Mouse (Mus musculus) CH12.LX (cell line): ENCODE data around the gene Prkcq. TPM values are rescaled to one million over a fixed set of nuclear protein-coding genes. Genes with fewer than 3 reads are reported as not detected.

ENCODE experiments used
- DNase-seq: peaks from one replicate; pipeline ENCODE4 v3.0.0-alpha.2; 2013; ENCODE audit errors: extremely low read depth
- H3K27ac ChIP-seq: 2 replicates; pipeline ENCODE4 v1.5.1; 2012; ENCODE audit warnings: low read depth, mild to moderate bottlenecking, control low read depth, moderate library complexity; ENCODE audit not compliant: insufficient read depth
- H3K27me3 ChIP-seq: replicated peaks from 2 replicates; pipeline ENCODE3; 2012; ENCODE audit warnings: inconsistent platforms
- H3K36me3 ChIP-seq, 2 experiments: replicated peaks in 1 of 2; 2 replicates each; pipeline versions ENCODE3 to v1.6.1; 2012; ENCODE audit warnings: inconsistent platforms in 1 of 2, low read length in 1 of 2, mild to moderate bottlenecking in 1 of 2, mixed read lengths in 1 of 2, moderate library complexity in 1 of 2; ENCODE audit not compliant: control insufficient read depth in 1 of 2, insufficient read depth in 1 of 2
- H3K4me1 ChIP-seq, 2 experiments: 2 replicates each; pipeline ENCODE4 v1.6.1; 2012; ENCODE audit warnings: inconsistent platforms in 1 of 2, moderate library complexity in 1 of 2; ENCODE audit not compliant: insufficient read depth in 2 of 2, control insufficient read depth in 1 of 2
- H3K4me2 ChIP-seq: 2 replicates; pipeline ENCODE4 v1.6.1; 2012; ENCODE audit warnings: low read depth, mild to moderate bottlenecking, control low read depth; ENCODE audit not compliant: poor library complexity, insufficient read depth, severe bottlenecking
- H3K4me3 ChIP-seq, 3 experiments: fragments of 150-350 bp in 1 of 3; sonication (generic) in 1 of 3; replicated peaks in 1 of 3; 2 replicates each; pipeline versions ENCODE3 to v1.5.1; 2011 to 2012; ENCODE audit warnings: low read depth in 2 of 3, low read length in 2 of 3, mild to moderate bottlenecking in 2 of 3, moderate library complexity in 2 of 3, control low read depth in 1 of 3, improper control_type of control experiment in 1 of 3, inconsistent platforms in 1 of 3, mixed read lengths in 1 of 3; ENCODE audit not compliant: poor library complexity in 1 of 3
- H3K79me2 ChIP-seq: replicated peaks from 2 replicates; pipeline ENCODE4 v1.6.1; 2012; ENCODE audit warnings: mild to moderate bottlenecking, moderate library complexity; ENCODE audit not compliant: control insufficient read depth, poor library complexity, insufficient read depth, severe bottlenecking; ENCODE audit errors: extremely low read depth
- H3K9ac ChIP-seq: 2 replicates; pipeline ENCODE4 v1.6.1; 2012; ENCODE audit warnings: low read depth, mild to moderate bottlenecking, control low read depth, moderate library complexity; ENCODE audit not compliant: insufficient read depth
- H3K9me3 ChIP-seq: replicated peaks from 2 replicates; pipeline ENCODE3; 2012; ENCODE audit warnings: low read length, inconsistent platforms, mixed read lengths
- ETS1 ChIP-seq: conservative IDR thresholded peaks from 2 replicates; pipeline ENCODE4 v1.6.1; 2012; ENCODE audit warnings: low read depth, mild to moderate bottlenecking, inconsistent platforms, low read length, improper control_type of control experiment, moderate library complexity
- MXI1 ChIP-seq: IDR thresholded peaks from 2 replicates; pipeline ENCODE4 v1.6.1; 2011; ENCODE audit warnings: mild to moderate bottlenecking, low read depth, low read length, improper control_type of control experiment
- RAD21 ChIP-seq: IDR thresholded peaks from 2 replicates; pipeline ENCODE4 v1.6.1; 2011; ENCODE audit warnings: low read depth, mild to moderate bottlenecking, low read length, improper control_type of control experiment, moderate library complexity
- UBTF ChIP-seq: IDR thresholded peaks from 2 replicates; pipeline ENCODE4 v1.6.1; 2012; ENCODE audit warnings: low read depth, mild to moderate bottlenecking, inconsistent platforms, low read length, improper control_type of control experiment, moderate library complexity
- dilution Hi-C: fragments of 300-500 bp; cut with MboI; formaldehyde crosslinking; loops from 2 replicates; pipeline ENCODE4 v1.14.3; 2020; ENCODE audit warnings: low sequenced_read_pairs; ENCODE audit not compliant: extremely low pct_unique_long_range_greater_than_20kb, extremely low pct_ligation_motif_present
- in situ Hi-C: fragments of 300-500 bp; cut with MboI; formaldehyde crosslinking; loops from 3 replicates; pipeline ENCODE4 v1.14.3; 2019; ENCODE audit warnings: low sequenced_read_pairs, low pct_ligation_motif_present, low pct_unique_long_range_greater_than_20kb, mixed read lengths
- polyA plus RNA-seq: library from polyadenylated mRNA; unstranded; fragments of >175 nt; gene quantifications from 2 replicates; pipeline ENCODE4 v1.2.1, GENCODE M21; 2012; ENCODE audit warnings: low read depth; ENCODE audit not compliant: insufficient read length
- total RNA-seq, 2 experiments: library from RNA; depleted of rRNA; stranded (reverse); fragments of 300-350 nt in 1 of 2; fragments of >200 nt in 1 of 2; gene quantifications; 2 replicates each; pipeline ENCODE4 v1.2.3; 2012 to 2014

Prkcq gene
- total and polyA plus RNA-seq, 3 experiments: not detected

GRCm38 (mm10) chr2:11347791-11348190, 175.9 kb downstream of the Prkcq start:
- no peak for DNase-seq
- Histone ChIP-seq H3K36me3 (no peaks in the 10 kb centered on the region), H3K4me1 (no peaks in the 10 kb centered on the region)
- TF ChIP-seq UBTF: no peak
- TF ChIP-seq MXI1: no peak
- no peak for TF ChIP-seq ETS1
- TF ChIP-seq RAD21: no peak
- TF ChIP-seq, all 38 proteins: peak for 0
- Histone ChIP-seq H3K9me3 (no peaks in the 10 kb centered on the region), H3K9ac (no peak overlapping the region), H3K79me2 (no peaks in the 10 kb centered on the region), H3K27me3 (no peaks in the 10 kb centered on the region), H3K4me2 (no peak overlapping the region), H3K27ac (no peak overlapping the region), H3K4me3 (no peak overlapping the region)
- in situ Hi-C loops: loop anchor here (25.0 kb wide), 1 partner anchor 365 kb away; the partner anchor contains the start of gene Il15ra
- dilution Hi-C loops: no loop called here
